Mouse (Mus musculus): ENCODE measurements at regions not wholly inside any gene's neighbourhood (a gene's known extent, or its start where the extent isn't known, plus 50 kb on each side); places are given as distances from the start of the nearest gene placed in this dataset.

DNA sequence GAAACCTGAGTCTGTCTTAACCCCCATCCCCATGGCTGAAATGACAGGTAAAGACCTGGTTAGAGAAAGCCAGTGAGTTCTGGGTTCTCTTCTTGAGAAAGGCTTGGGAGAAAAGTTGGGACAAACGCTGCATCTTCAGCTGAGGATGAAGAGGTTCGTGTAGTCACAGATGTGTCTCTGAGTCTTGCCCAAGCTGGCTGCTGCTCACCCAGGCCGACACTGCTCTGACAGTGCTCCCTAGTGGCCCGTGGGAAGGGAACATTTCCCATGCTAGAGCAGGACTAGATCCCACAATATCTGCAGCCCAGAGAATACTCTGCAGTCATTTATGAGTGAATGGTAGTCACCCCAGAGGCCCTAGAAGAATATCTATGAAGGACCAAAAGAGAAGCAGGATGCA is 165.3 kb downstream of the Cemip2 start:
- TF ChIP-seq CTCF (IDR thresholded peaks at IDR 0.05; ENCODE audit: low read depth) (peak; percentile 50; the same call in 1 of the 2 replicates), EP300 (IDR thresholded peaks at IDR 0.05; ENCODE audit: low read depth) (no peak)

Measured in liver, embryonic 14.5 days (tissue).